Mouse (Mus musculus) limb, embryonic 12.5 days (tissue): ENCODE results near the gene Slc25a47. TPM values are rescaled to one million over a fixed set of nuclear protein-coding genes. Genes with fewer than 3 reads are reported as not detected.

ENCODE experiments used
- ATAC-seq: fragments of 200-750 bp; cut with Nextera tagmentation; 2 replicates; pipeline ENCODE4 v1.8.0; 2017; ENCODE audit warnings: low read depth, moderate TSS enrichment; ENCODE audit not compliant: insufficient number of reproducible peaks, insufficient read depth, low FRiP score, low TSS enrichment
- H3K27ac ChIP-seq: fragments of 300-500 bp; sonication (generic); 2 replicates; pipeline ENCODE4 v1.5.1; 2016; ENCODE audit warnings: mild to moderate bottlenecking, moderate library complexity
- H3K27me3 ChIP-seq: fragments of 300-500 bp; sonication (generic); 2 replicates; pipeline ENCODE4 v1.6.1; 2016; ENCODE audit warnings: mild to moderate bottlenecking, moderate library complexity
- H3K36me3 ChIP-seq: fragments of 300-500 bp; sonication (generic); 2 replicates; pipeline ENCODE4 v1.6.1; 2016; ENCODE audit warnings: mild to moderate bottlenecking, moderate library complexity
- H3K4me1 ChIP-seq: fragments of 300-500 bp; sonication (generic); replicated peaks from 2 replicates; pipeline ENCODE4 v1.6.1; 2016
- H3K4me2 ChIP-seq: fragments of 300-500 bp; sonication (generic); 2 replicates; pipeline ENCODE4 v1.6.1; 2016; ENCODE audit warnings: mild to moderate bottlenecking, moderate library complexity
- H3K4me3 ChIP-seq: fragments of 300-500 bp; sonication (generic); replicated peaks from 2 replicates; pipeline ENCODE4 v1.5.1; 2016; ENCODE audit warnings: mild to moderate bottlenecking
- H3K9ac ChIP-seq: fragments of 300-500 bp; sonication (generic); replicated peaks from 2 replicates; pipeline ENCODE4 v1.6.1; 2016; ENCODE audit warnings: mild to moderate bottlenecking, moderate library complexity
- H3K9me3 ChIP-seq: fragments of 300-500 bp; sonication (generic); 2 replicates; pipeline ENCODE4 v1.6.1; 2016; ENCODE audit warnings: mild to moderate bottlenecking, moderate library complexity
- WGBS: fragments of 180-500 bp; shearing (Covaris S2); methylation state at CpG from one replicate; pipeline ENCODE4 v1.1.7; 2016; 5-methylcytosine and 5-hydroxymethylcytosine counted together
- polyA plus RNA-seq: library from polyadenylated mRNA; unstranded; fragments of >200 nt; fragmentation: Nextera tagmentation; extraction: Ambion mirVana; gene quantifications from 2 replicates; pipeline ENCODE4 v1.2.1, GENCODE M21; 2016

Gene Slc25a47
- polyA plus RNA-seq, 1 experiment from 2014 or later: 18.0 TPM

- 76% methylated on average over 1 of the region's 1 CpGs for WGBS
- no peaks in the 10 kb centered on the region for H3K27me3 ChIP-seq
- H3K4me3 ChIP-seq: no peak overlapping the region
- ATAC-seq: no peak
- H3K27ac ChIP-seq: no peak overlapping the region
- peaks cover 58% of the 10 kb centered on the region for H3K36me3 ChIP-seq
- no peaks in the 10 kb centered on the region for H3K9me3 ChIP-seq
- H3K4me1 ChIP-seq: no peaks in the 10 kb centered on the region
- H3K4me2 ChIP-seq: no peak overlapping the region
- H3K9ac ChIP-seq: no peak overlapping the region
Measured at GRCm38 (mm10) chr12:108809771-108810170, 26.1 kb upstream of the Slc25a47 start.

GRCm38 (mm10) chr12:108810309-108810708 lies 25.5 kb upstream of the Slc25a47 start:
- Histone ChIP-seq H3K9ac (no peak overlapping the region), H3K27ac (no peak overlapping the region), H3K4me3 (no peak overlapping the region), H3K4me2 (no peak overlapping the region), H3K27me3 (no peaks in the 10 kb centered on the region), H3K9me3 (no peaks in the 10 kb centered on the region), H3K36me3 (peaks cover 63% of the 10 kb centered on the region), H3K4me1 (no peaks in the 10 kb centered on the region)
- WGBS: 87% methylated on average over 7 of the region's 7 CpGs
- no peak for ATAC-seq

- H3K4me3 ChIP-seq: no peak overlapping the region
- no peaks in the 10 kb centered on the region for H3K27me3 ChIP-seq
- H3K4me1 ChIP-seq: no peaks in the 10 kb centered on the region
- no peaks in the 10 kb centered on the region for H3K9me3 ChIP-seq
- 65% methylated on average over 2 of the region's 2 CpGs for WGBS
- no peak overlapping the region for H3K9ac ChIP-seq
- H3K4me2 ChIP-seq: no peak overlapping the region
- peaks cover 66% of the 10 kb centered on the region for H3K36me3 ChIP-seq
- no peak for ATAC-seq
- no peak overlapping the region for H3K27ac ChIP-seq
Measured at GRCm38 (mm10) chr12:108811133-108811532, 24.7 kb upstream of the Slc25a47 start.

- Histone ChIP-seq H3K4me2 (no peak overlapping the region), H3K36me3 (peaks cover 63% of the 10 kb centered on the region), H3K4me3 (no peak overlapping the region), H3K27ac (no peak overlapping the region), H3K9ac (no peak overlapping the region), H3K9me3 (no peaks in the 10 kb centered on the region), H3K27me3 (no peaks in the 10 kb centered on the region), H3K4me1 (no peaks in the 10 kb centered on the region)
- 88% methylated on average over 6 of the region's 6 CpGs for WGBS
- no peak for ATAC-seq
Measured at GRCm38 (mm10) chr12:108812463-108812862, 23.4 kb upstream of the Slc25a47 start.

- H3K36me3 ChIP-seq: peaks cover 60% of the 10 kb centered on the region
- H3K9ac ChIP-seq: no peak overlapping the region; the same call in 1 of the 2 replicates
- WGBS: 92% methylated on average over 6 of the region's 6 CpGs
- no peaks in the 10 kb centered on the region for H3K4me1 ChIP-seq
- no peak overlapping the region for H3K4me2 ChIP-seq
- H3K9me3 ChIP-seq: no peaks in the 10 kb centered on the region
- no peak overlapping the region for H3K27ac ChIP-seq
- no peak for ATAC-seq
- no peaks in the 10 kb centered on the region for H3K27me3 ChIP-seq
- H3K4me3 ChIP-seq: no peak overlapping the region
Measured at GRCm38 (mm10) chr12:108814470-108814869, 21.4 kb upstream of the Slc25a47 start.

- WGBS: 91% methylated on average over 11 of the region's 11 CpGs
- Histone ChIP-seq H3K4me2 (no peak overlapping the region), H3K27ac (no peak overlapping the region), H3K4me1 (no peaks in the 10 kb centered on the region), H3K9ac (no peak overlapping the region), H3K27me3 (no peaks in the 10 kb centered on the region), H3K4me3 (no peak overlapping the region), H3K9me3 (no peaks in the 10 kb centered on the region), H3K36me3 (peaks cover 61% of the 10 kb centered on the region)
- ATAC-seq: no peak
Measured at GRCm38 (mm10) chr12:108816569-108816968, 19.3 kb upstream of the Slc25a47 start.

- ATAC-seq: no peak
- Histone ChIP-seq H3K9ac (no peak overlapping the region), H3K27ac (no peak overlapping the region), H3K4me3 (no peak overlapping the region), H3K27me3 (no peaks in the 10 kb centered on the region), H3K9me3 (no peaks in the 10 kb centered on the region), H3K36me3 (peaks cover 44% of the 10 kb centered on the region), H3K4me2 (no peak overlapping the region), H3K4me1 (no peaks in the 10 kb centered on the region)
- WGBS: 88% methylated on average over 4 of the region's 4 CpGs
Measured at GRCm38 (mm10) chr12:108820461-108820860, 15.4 kb upstream of the Slc25a47 start.

GRCm38 (mm10) chr12:108823036-108823435 lies 12.8 kb upstream of the Slc25a47 start:
- Histone ChIP-seq H3K27ac (no peak overlapping the region), H3K4me3 (no peak overlapping the region), H3K4me1 (no peaks in the 10 kb centered on the region), H3K4me2 (no peak overlapping the region), H3K9ac (no peak overlapping the region), H3K9me3 (no peaks in the 10 kb centered on the region), H3K36me3 (peaks cover 52% of the 10 kb centered on the region), H3K27me3 (no peaks in the 10 kb centered on the region)
- 61% methylated on average over 8 of the region's 8 CpGs for WGBS
- ATAC-seq: no peak

GRCm38 (mm10) chr12:108824225-108824874 lies 11.5 kb upstream of the Slc25a47 start:
- no peaks in the 10 kb centered on the region for H3K4me1 ChIP-seq
- H3K4me2 ChIP-seq: no peak overlapping the region
- no peak overlapping the region for H3K9ac ChIP-seq
- ATAC-seq: no peak
- H3K27me3 ChIP-seq: no peaks in the 10 kb centered on the region
- H3K9me3 ChIP-seq: no peaks in the 10 kb centered on the region
- H3K27ac ChIP-seq: no peak overlapping the region
- H3K4me3 ChIP-seq: no peak overlapping the region
- H3K36me3 ChIP-seq: peaks cover 45% of the 10 kb centered on the region
- WGBS: 87% methylated on average over 15 of the region's 15 CpGs

GRCm38 (mm10) chr12:108825561-108826224 lies 10.2 kb upstream of the Slc25a47 start:
- Histone ChIP-seq H3K27me3 (no peaks in the 10 kb centered on the region), H3K9ac (no peak overlapping the region), H3K36me3 (peaks cover 34% of the 10 kb centered on the region), H3K4me2 (no peak overlapping the region), H3K4me1 (no peaks in the 10 kb centered on the region), H3K9me3 (no peaks in the 10 kb centered on the region), H3K4me3 (no peak overlapping the region), H3K27ac (no peak overlapping the region)
- 91% methylated on average over 13 of the region's 13 CpGs for WGBS
- ATAC-seq: no peak

GRCm38 (mm10) chr12:108826282-108826957 lies 9.4 kb upstream of the Slc25a47 start:
- H3K36me3 ChIP-seq: peaks cover 33% of the 10 kb centered on the region
- H3K27ac ChIP-seq: no peak overlapping the region
- H3K4me2 ChIP-seq: no peak overlapping the region
- 94% methylated on average over 19 of the region's 19 CpGs for WGBS
- H3K4me3 ChIP-seq: no peak overlapping the region
- ATAC-seq: no peak
- H3K9ac ChIP-seq: no peak overlapping the region
- H3K4me1 ChIP-seq: no peaks in the 10 kb centered on the region
- H3K27me3 ChIP-seq: no peaks in the 10 kb centered on the region
- H3K9me3 ChIP-seq: no peaks in the 10 kb centered on the region
